Mouse (Mus musculus) gastrocnemius, adult 2 months (tissue): Measurements from ENCODE around the gene H2-DMb2. TPM values are rescaled to one million over a fixed set of nuclear protein-coding genes. Genes with fewer than 3 reads are reported as not detected.
A peak's percentile ranks its signal among the peaks of the same experiment; 100 is the strongest.

Experiments
- DNase-seq: peaks from one replicate; pipeline ENCODE4 v3.0.0; 2022
- H3K27ac ChIP-seq: fragments of 200-600 bp; 2 replicates; pipeline ENCODE4 v1.8.1; 2022; ENCODE audit warnings: mild to moderate bottlenecking
- H3K4me3 ChIP-seq: fragments of 200-600 bp; 2 replicates; pipeline ENCODE4 v1.8.1; 2022; ENCODE audit warnings: mild to moderate bottlenecking, moderate library complexity
- CTCF ChIP-seq: fragments of 200-600 bp; IDR thresholded peaks from 2 replicates; pipeline ENCODE4 v1.8.1; 2022; ENCODE audit warnings: antibody characterized with exemption, mild to moderate bottlenecking, moderate library complexity
- intact Hi-C: fragments of 180-260 bp; cut with DNase I; formaldehyde crosslinking; loops from one replicate; pipeline ENCODE4 v1.15.1; 2025
- total RNA-seq, 2 experiments: library from RNA; stranded (reverse); gene quantifications; 2 replicates each; pipeline ENCODE4 v1.2.3; 2021

H2-DMb2 gene
- total RNA-seq, 2 experiments from 2014 or later, result 0.46 to 0.47 TPM

- no peak for DNase-seq
- intact Hi-C loops, result no loop called here
- Histone ChIP-seq H3K4me3 (no peak overlapping the region), H3K27ac (no peak overlapping the region)
- no peak for TF ChIP-seq CTCF
Observed at GRCm38 (mm10) chr17:34144960-34145371, 1.9 kb downstream of the H2-DMb2 start.

- no peak for DNase-seq
- intact Hi-C loops, result no loop called here
- no peak within 1 kb of the TSS for H3K27ac ChIP-seq
Observed at GRCm38 (mm10) chr17:34152923-34153322, 9.8 kb downstream of the H2-DMb2 start, which contains the start of gene H2-DMb1. Gene H2-DMb1 (plus strand): TSS chr17:34153072.

GRCm38 (mm10) chr17:34155534-34155933 lies 12.4 kb downstream of the H2-DMb2 start:
- no peak for TF ChIP-seq CTCF
- Histone ChIP-seq H3K27ac (no peak overlapping the region), H3K4me3 (no peak overlapping the region)
- no peak for DNase-seq
- intact Hi-C loops, result no loop called here

More at GRCm38 (mm10) chr17:34152923-34153322, 9.8 kb downstream of the H2-DMb2 start, which contains the start of gene H2-DMb1:
- peak within 1 kb of the TSS; percentile 17; the same call in 1 of the 2 replicates for H3K4me3 ChIP-seq
- TF ChIP-seq CTCF, result no peak

GRCm38 (mm10) chr17:34164202-34164895 lies 21.2 kb downstream of the H2-DMb2 start:
- TF ChIP-seq CTCF, result peak; percentile 23; the same call in 1 of the 2 replicates
- DNase-seq, result no peak
- H3K4me3 ChIP-seq, result no peak overlapping the region
- intact Hi-C loops, result no loop called here
- no peak overlapping the region for H3K27ac ChIP-seq

- intact Hi-C loops, result no loop called here
Observed at GRCm38 (mm10) chr17:34165033-34165730, 22.1 kb downstream of the H2-DMb2 start.

GRCm38 (mm10) chr17:34169279-34169678 lies 26.2 kb downstream of the H2-DMb2 start:
- peak; percentile 53 for DNase-seq
- peak; percentile 74 for TF ChIP-seq CTCF

More at GRCm38 (mm10) chr17:34165033-34165730, 22.1 kb downstream of the H2-DMb2 start:
- no peak overlapping the region for H3K27ac ChIP-seq
- DNase-seq, result no peak
- no peak overlapping the region for H3K4me3 ChIP-seq
- peak; percentile 35; the same call in 1 of the 2 replicates for TF ChIP-seq CTCF

GRCm38 (mm10) chr17:34170487-34170876 lies 27.4 kb downstream of the H2-DMb2 start:
- Histone ChIP-seq H3K4me3 (no peak overlapping the region), H3K27ac (no peak overlapping the region)
- intact Hi-C loops, result loop anchor here (1.0 to 10.0 kb wide), 4 partner anchors 34 to 134 kb away; partner anchors contain the start of gene H2-Eb1
- DNase-seq, result no peak
- TF ChIP-seq CTCF, result no peak

More at GRCm38 (mm10) chr17:34169279-34169678, 26.2 kb downstream of the H2-DMb2 start:
- no peak overlapping the region for H3K27ac ChIP-seq
- H3K4me3 ChIP-seq, result no peak overlapping the region
- intact Hi-C loops, result loop anchor here (1.0 to 2.0 kb wide), 3 partner anchors 34 to 92 kb away; no protein-coding TSS in a partner anchor

GRCm38 (mm10) chr17:34170877-34171498 lies 27.9 kb downstream of the H2-DMb2 start:
- Histone ChIP-seq H3K4me3 (peak overlapping the region; percentile 52), H3K27ac (no peak overlapping the region)
- DNase-seq, result peak; percentile 81
- TF ChIP-seq CTCF, result peak; percentile 90
- intact Hi-C loops, result loop anchor here (1.0 to 10.0 kb wide), 4 partner anchors 34 to 134 kb away; partner anchors contain the start of gene H2-Eb1

- TF ChIP-seq CTCF, result peak; percentile 16; the same call in 1 of the 2 replicates
- H3K4me3 ChIP-seq, result no peak overlapping the region
- intact Hi-C loops, result loop anchor here (5.0 to 10.0 kb wide), 2 partner anchors 45 to 132 kb away; partner anchors contain the start of gene H2-Eb1
- no peak for DNase-seq
- H3K27ac ChIP-seq, result no peak overlapping the region
Observed at GRCm38 (mm10) chr17:34172528-34172927, 29.4 kb downstream of the H2-DMb2 start.

GRCm38 (mm10) chr17:34174075-34174474 lies 31.0 kb downstream of the H2-DMb2 start:
- no peak for TF ChIP-seq CTCF
- H3K4me3 ChIP-seq, result no peak overlapping the region
- no peak for DNase-seq
- no peak overlapping the region for H3K27ac ChIP-seq
- intact Hi-C loops, result loop anchor here (5.0 to 10.0 kb wide), 2 partner anchors 43 to 131 kb away; partner anchors contain the start of gene H2-Eb1

GRCm38 (mm10) chr17:34177179-34177578 lies 34.1 kb downstream of the H2-DMb2 start:
- DNase-seq, result no peak
- no peak overlapping the region for H3K27ac ChIP-seq
- TF ChIP-seq CTCF, result peak; percentile 43; the same call in 1 of the 2 replicates
- H3K4me3 ChIP-seq, result no peak overlapping the region
- intact Hi-C loops, result loop anchor here (10.0 kb wide), 1 partner anchor 128 kb away; the partner anchor contains the start of gene H2-Eb1

GRCm38 (mm10) chr17:34179019-34179418 lies 35.9 kb downstream of the H2-DMb2 start:
- Histone ChIP-seq H3K27ac (no peak overlapping the region), H3K4me3 (no peak overlapping the region)
- intact Hi-C loops, result loop anchor here (10.0 kb wide), 1 partner anchor 126 kb away; the partner anchor contains the start of gene H2-Eb1
- TF ChIP-seq CTCF, result no peak
- no peak for DNase-seq
